Mouse (Mus musculus) thymus, adult 2 months (tissue): ENCODE measurements at regions not wholly inside any gene's neighbourhood (a gene's known extent, or its start where the extent isn't known, plus 50 kb on each side); places are given as distances from the start of the nearest gene placed in this dataset.

Experiments
- CTCF ChIP-seq: fragments of 200-500 bp; IDR thresholded peaks from 2 replicates; pipeline ENCODE4 v1.5.1; 2012; ENCODE audit warnings: mild to moderate bottlenecking, control low read depth, low read length, moderate library complexity, borderline replicate concordance; ENCODE audit not compliant: control insufficient read depth, poor library complexity, insufficient read depth; ENCODE audit errors: extremely low read depth
- POLR2A ChIP-seq: fragments of 200-500 bp; IDR thresholded peaks from 2 replicates; pipeline ENCODE4 v1.6.1; 2012; ENCODE audit warnings: mild to moderate bottlenecking, low read length, control low read depth, moderate library complexity; ENCODE audit not compliant: control insufficient read depth, poor library complexity, insufficient read depth; ENCODE audit errors: extremely low read depth

DNA sequence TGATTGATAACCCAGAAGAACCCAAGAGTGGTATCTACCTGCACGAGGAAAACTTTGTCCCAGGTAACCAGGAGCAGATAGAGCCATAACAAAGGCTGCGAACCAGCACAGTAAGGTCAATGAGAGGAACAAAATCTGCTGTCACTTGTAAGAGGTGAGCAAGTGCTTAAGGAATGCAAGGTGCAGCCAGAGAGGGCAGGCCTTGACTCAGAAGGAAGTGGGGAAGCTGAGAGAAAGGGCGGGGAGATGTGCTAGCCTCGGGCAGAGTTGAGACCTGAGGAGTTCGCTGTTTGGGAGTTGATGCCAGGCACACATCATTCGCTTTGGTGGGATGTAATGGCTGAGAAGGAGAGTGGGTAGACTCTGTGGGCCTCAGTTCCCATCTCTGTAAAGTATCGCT, 205.5 kb downstream of the Gm19410 start:
- no peak for TF ChIP-seq CTCF
- no peak for TF ChIP-seq POLR2A
